Mouse (Mus musculus): ENCODE data around the gene Susd6.

- no peak for TF ChIP-seq CTCF (IDR thresholded peaks at IDR 0.05; ENCODE audit: insufficient read depth, low read depth, low read length)
- no peak for TF ChIP-seq POLR2A (IDR thresholded peaks at IDR 0.05; ENCODE audit: insufficient read depth, low read depth, low read length)
Observed at GRCm38 (mm10) chr12:80774786-80775185, 15.5 kb upstream of the Susd6 start.

Data from olfactory bulb, adult 2 months (tissue).